Mouse (Mus musculus) lung, postnatal 10 days (tissue): Measurements from ENCODE around the gene Erbb4.

ENCODE experiments used
- DNase-seq: peaks from one replicate; pipeline ENCODE4 v3.0.0; 2021

Gene Erbb4

GRCm38 (mm10) chr1:69107485-69108158, at the start of gene Erbb4:
Erbb4 (minus strand) TSS chr1:69108059.
- DNase-seq = peak; percentile 2

DNA sequence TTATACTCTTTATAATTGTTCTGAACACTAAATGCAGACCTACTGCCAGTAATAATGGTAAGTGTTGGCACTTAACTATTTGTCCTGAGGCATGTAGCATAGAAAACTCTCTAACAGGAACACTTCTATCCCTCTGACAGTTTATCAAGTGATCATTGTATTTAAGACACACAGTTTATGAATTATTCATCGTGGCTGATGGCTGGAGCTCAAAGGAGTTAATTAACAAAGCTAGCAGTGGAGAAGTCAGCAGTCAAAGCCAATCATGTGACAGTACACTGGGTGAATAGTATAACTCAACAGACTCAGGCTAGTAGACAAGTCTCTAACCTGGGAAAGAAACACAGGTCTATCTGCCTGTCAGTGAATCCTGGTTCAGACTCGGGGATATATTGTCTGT, 49.5 kb upstream of the Erbb4 start:
- no peak for DNase-seq

DNA sequence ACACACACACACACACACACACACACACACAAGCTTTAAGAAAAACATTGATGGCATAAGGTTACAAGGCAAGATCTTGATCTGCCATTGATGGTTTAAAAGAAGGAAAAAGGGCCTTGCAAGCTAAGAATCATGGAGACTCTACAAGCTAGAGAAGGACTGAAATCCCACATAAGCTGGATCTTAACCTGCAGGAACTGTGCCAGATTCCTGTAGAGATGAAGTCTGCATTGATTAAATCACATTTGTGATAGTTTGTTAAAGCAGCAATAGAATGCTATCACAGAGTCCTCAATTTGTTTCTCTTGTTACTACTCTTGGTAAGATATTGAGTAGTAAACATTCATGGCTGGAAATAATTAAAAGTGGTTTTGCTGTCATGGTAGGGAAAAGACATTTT, 33.5 kb upstream of the Erbb4 start:
- no peak for DNase-seq

DNA sequence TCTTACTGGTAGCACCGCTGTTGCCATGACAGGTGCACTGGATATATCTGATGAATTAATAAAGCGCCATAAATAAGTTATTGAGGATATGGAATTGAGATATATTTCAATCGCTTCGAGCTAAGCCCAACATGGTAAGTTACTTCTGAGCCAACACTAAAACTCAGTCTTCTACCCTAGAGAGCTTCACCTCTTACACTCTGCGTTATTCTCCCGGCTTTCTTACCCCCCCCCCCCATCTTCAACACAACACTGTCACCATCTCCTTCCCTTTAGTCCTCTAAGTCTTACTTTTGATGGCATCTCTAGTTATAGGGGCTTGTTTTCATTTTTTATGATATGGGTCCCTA, 31.6 kb upstream of the Erbb4 start:
- no peak for DNase-seq

- peak; percentile 64 for DNase-seq
Observed at GRCm38 (mm10) chr1:69138856-69139518, 31.1 kb upstream of the Erbb4 start.

GRCm38 (mm10) chr1:69124147-69124848, 16.4 kb upstream of the Erbb4 start:
- no peak for DNase-seq

DNA sequence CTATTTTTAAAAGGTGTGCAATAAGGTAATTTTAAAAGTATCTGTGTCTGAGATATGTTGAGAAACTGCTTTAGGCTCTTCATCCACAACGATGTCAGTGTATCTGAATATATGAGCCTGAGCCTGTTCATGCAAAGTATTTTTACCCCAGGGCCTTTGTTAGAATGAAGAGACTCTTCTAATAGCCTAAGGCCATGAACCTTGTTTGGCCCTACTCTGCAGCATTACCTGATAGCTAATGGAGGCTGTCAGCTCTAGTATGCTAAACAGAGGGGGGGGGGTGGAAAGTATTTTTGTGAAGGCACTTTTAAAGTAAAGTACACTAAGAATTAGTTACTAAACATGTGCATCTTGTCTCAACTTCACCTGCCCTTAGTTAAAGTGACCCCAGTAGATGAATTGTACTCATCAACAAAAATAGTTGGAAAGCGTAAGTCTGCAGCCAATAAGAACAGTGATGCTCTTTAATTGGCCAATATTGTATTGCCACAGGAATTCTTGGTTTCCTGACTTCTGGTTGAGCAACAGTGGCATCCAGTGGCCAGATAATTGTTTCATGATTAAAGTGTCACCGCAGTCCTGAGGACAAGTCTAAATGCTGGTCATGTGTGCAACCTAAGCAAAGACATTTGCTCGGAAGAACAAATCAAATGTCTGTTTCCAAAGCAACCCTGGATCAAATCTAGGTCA, 10.5 kb upstream of the Erbb4 start:
- peak; percentile 6 for DNase-seq

- peak; percentile 33 for DNase-seq
Observed at GRCm38 (mm10) chr1:69108159-69108925, 483 bp upstream of the Erbb4 start.

GRCm38 (mm10) chr1:69106937-69107461, 860 bp downstream of the Erbb4 start:
- DNase-seq = peak; percentile 6

GRCm38 (mm10) chr1:69106322-69106761, 1.5 kb downstream of the Erbb4 start:
- peak; percentile 5 for DNase-seq

DNA sequence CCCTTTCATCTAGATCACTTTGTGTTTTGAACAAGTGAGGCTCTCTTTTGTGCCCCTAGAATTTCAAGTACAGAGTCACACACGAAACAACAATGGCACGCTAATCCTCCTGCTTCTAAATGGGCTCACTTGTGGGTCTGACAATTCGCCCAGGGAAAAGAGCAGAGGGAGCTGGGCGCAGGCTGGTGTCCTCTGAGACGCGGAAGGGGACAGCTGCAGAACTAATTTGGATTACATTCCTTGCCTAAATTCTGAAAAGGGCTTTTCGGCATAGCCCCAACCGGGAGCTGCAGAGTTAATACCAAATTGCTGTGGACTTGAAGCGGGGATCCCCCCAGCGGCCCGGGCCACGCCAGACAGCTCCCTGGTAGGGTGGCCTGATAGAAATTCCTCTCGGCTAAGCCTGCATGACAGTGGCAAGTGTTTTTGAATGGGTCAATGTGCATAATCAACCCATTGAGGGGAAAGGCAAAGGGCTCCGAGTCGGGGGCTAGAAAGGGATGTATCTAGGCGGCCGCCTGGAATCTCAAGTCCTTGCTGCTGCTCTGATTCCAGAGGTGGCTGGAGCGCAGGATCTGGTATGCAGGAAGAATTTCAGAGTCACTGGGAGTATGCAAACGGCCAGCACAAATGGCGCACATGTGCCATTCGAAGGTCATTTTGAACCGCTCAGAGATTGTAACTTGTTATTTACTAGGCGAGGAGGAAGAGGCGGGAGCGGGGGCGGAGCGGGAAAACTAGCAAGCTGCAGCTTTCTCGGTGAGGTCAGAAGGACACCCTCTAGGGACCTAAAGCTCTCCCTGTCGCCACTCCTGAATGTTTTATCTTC, 2.2 kb downstream of the Erbb4 start:
- DNase-seq = peak; percentile 2

DNA sequence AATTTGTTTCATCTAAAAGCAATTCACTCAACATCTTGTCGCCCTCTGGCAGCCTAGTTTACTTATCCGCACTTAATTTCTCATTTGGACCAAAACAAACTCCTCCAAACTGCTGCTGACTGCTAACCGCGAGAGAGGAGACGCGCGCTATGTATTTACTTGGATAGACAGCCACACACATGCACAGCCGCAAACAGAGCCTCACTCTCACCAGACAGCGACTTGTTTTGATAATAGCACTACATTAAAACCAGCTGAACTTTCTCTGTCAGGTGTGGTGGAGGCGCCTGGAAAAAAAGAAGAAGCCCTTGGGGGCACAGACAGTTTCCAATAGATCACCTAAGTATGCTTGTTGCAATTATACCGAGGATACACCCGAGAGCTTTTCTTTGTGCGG, 2.8 kb downstream of the Erbb4 start:
- DNase-seq = peak; percentile 3

- DNase-seq = no peak
Observed at GRCm38 (mm10) chr1:69103211-69103706, 4.6 kb downstream of the Erbb4 start.

- no peak for DNase-seq
Observed at GRCm38 (mm10) chr1:69101670-69102069, 6.2 kb downstream of the Erbb4 start.

DNA sequence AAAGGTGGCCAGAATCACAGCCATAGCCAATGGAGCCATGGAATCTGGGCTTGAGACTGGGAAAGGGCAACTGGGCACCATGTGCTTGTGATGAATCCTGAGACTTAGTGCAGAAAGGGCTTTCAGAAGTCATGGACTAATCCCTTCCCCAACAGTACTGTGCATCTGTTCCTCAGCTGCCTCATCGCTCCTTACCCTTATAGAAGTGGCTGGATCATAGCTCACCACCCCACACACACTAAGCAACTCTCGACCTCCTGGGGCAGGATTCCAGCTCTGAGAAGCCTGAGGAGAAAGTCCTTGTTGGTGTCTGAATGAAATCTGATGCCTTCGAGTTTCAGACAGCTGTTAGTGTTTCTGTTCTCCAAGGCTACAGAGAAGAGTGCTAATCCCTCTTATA, 14.8 kb downstream of the Erbb4 start:
- DNase-seq = no peak

- DNase-seq = no peak
Observed at GRCm38 (mm10) chr1:69089331-69089730, 18.5 kb downstream of the Erbb4 start.

GRCm38 (mm10) chr1:69085753-69086152, 22.1 kb downstream of the Erbb4 start:
- DNase-seq = no peak

GRCm38 (mm10) chr1:69048918-69049317, 58.9 kb downstream of the Erbb4 start:
- no peak for DNase-seq

DNA sequence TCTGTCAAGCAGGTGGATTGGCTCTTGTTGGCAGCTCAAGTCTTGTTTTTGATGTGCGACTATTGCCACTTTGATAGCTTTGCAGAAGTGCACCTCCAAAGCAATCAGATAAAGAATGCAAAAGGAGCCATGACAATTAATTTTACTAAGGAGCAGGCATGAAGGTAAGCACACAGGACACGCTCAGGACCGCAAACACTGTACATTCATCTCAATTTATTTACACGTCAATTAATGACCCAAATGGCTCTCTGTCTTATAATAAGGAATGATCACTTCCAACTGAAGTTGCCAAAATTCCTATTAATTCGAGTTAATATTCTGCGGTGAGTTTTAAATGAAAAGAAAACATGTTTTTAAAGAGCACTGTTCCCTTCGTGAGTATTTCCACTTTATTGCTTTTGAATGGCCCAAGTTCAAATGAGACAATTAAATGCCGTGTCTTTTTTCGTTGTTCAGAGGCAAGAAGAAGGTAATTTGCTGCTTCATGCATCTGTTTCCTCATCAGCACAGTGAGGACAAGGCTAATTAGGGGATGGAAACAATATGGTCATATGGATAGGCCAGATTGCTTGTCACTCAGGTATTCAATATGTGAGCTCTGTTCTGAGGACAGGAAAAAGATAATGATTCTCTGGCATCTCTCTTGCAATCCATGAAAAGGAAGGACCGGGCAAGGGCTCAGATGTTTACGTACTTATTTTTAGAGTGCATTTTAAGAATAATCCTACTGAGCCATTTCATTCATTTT, 61.5 kb downstream of the Erbb4 start:
- no peak for DNase-seq

- no peak for DNase-seq
Observed at GRCm38 (mm10) chr1:69027816-69028215, 80.0 kb downstream of the Erbb4 start.

GRCm38 (mm10) chr1:69024858-69025257, 83.0 kb downstream of the Erbb4 start:
- no peak for DNase-seq
